Mouse (Mus musculus) stomach, adult 2 months (tissue): ENCODE results near the gene Opcml. TPM values are rescaled to one million over a fixed set of nuclear protein-coding genes. Genes with fewer than 3 reads are reported as not detected.

ENCODE experiments used
- polyA plus RNA-seq: library from polyadenylated mRNA; depleted of rRNA; stranded (reverse); fragments of >200 nt; gene quantifications from 2 replicates; pipeline ENCODE4 v1.2.3, GENCODE M21; 2012; rRNA removed

Gene Opcml
- 0.06 and 0.28 TPM in 2 replicates for polyA plus RNA-seq

GRCm38 (mm10) chr9:27790725-27791638 is at the start of gene Opcml:
Gene Opcml (plus strand): TSS chr9:27790775.

